Mouse (Mus musculus): ENCODE data around the gene Lrrc32.

The Lrrc32 gene

GRCm38 (mm10) chr7:98489623-98490084 lies 571 bp downstream of the Lrrc32 start:
- peak; percentile 39 to 44 for DNase-seq

GRCm38 (mm10) chr7:98490328-98490727 lies 1.2 kb downstream of the Lrrc32 start:
- no peak for DNase-seq

GRCm38 (mm10) chr7:98490911-98491310 lies 1.8 kb downstream of the Lrrc32 start:
- DNase-seq: no peak

GRCm38 (mm10) chr7:98491451-98492200 lies 2.5 kb downstream of the Lrrc32 start:
- DNase-seq: no peak

GRCm38 (mm10) chr7:98492331-98492730 lies 3.2 kb downstream of the Lrrc32 start:
- DNase-seq: no peak

GRCm38 (mm10) chr7:98493307-98493706 lies 4.2 kb downstream of the Lrrc32 start:
- DNase-seq: no peak

- DNase-seq: no peak
These were observed 4.9 kb downstream of the Lrrc32 start for GRCm38 (mm10) chr7:98493901-98494480.

- no peak for DNase-seq
These were observed 6.5 kb downstream of the Lrrc32 start for GRCm38 (mm10) chr7:98495591-98495990.

GRCm38 (mm10) chr7:98497451-98497850 lies 8.4 kb downstream of the Lrrc32 start:
- DNase-seq: no peak

GRCm38 (mm10) chr7:98498101-98498500 lies 9.0 kb downstream of the Lrrc32 start:
- DNase-seq: no peak

GRCm38 (mm10) chr7:98498656-98499560 lies 9.8 kb downstream of the Lrrc32 start:
- no peak for DNase-seq

- DNase-seq: no peak
These were observed 10.6 kb downstream of the Lrrc32 start for GRCm38 (mm10) chr7:98499561-98500292.

- DNase-seq: no peak
These were observed 11.4 kb downstream of the Lrrc32 start for GRCm38 (mm10) chr7:98500470-98500869.

GRCm38 (mm10) chr7:98501078-98501477 lies 12.0 kb downstream of the Lrrc32 start:
- no peak for DNase-seq

- no peak for DNase-seq
These were observed 13.8 kb downstream of the Lrrc32 start for GRCm38 (mm10) chr7:98502921-98503320.

- DNase-seq: no peak
These were observed 15.0 kb downstream of the Lrrc32 start for GRCm38 (mm10) chr7:98503951-98504647.

- DNase-seq: no peak
These were observed 15.7 kb downstream of the Lrrc32 start for GRCm38 (mm10) chr7:98504726-98505314.

- no peak for DNase-seq
These were observed 16.6 kb downstream of the Lrrc32 start for GRCm38 (mm10) chr7:98505664-98506063.

GRCm38 (mm10) chr7:98510961-98511958 lies 22.2 kb downstream of the Lrrc32 start:
- DNase-seq: no peak

- peak; percentile 48 to 74 for DNase-seq
These were observed 24.2 kb downstream of the Lrrc32 start for GRCm38 (mm10) chr7:98513251-98513650.
